Mouse (Mus musculus) liver, embryonic 15.5 days (tissue): ENCODE measurements around the gene Tmem178b. TPM values are rescaled to one million over a fixed set of nuclear protein-coding genes. Genes with fewer than 3 reads are reported as not detected.

Source experiments
- ATAC-seq: fragments of 200-750 bp; cut with Nextera tagmentation; 2 replicates; pipeline ENCODE4 v1.8.0; 2017; ENCODE audit warnings: moderate number of reproducible peaks, mild to moderate bottlenecking, moderate library complexity; ENCODE audit not compliant: insufficient read depth
- H3K27ac ChIP-seq: fragments of 300-500 bp; sonication (generic); replicated peaks from 2 replicates; pipeline ENCODE4 v1.5.1; 2015; ENCODE audit warnings: mild to moderate bottlenecking, inconsistent platforms
- H3K27me3 ChIP-seq: fragments of 300-500 bp; sonication (generic); 2 replicates; pipeline ENCODE4 v1.6.1; 2015; ENCODE audit warnings: mild to moderate bottlenecking, inconsistent platforms
- H3K36me3 ChIP-seq: fragments of 300-500 bp; sonication (generic); replicated peaks from 2 replicates; pipeline ENCODE4 v1.6.1; 2015; ENCODE audit warnings: moderate library complexity, mild to moderate bottlenecking, inconsistent platforms
- H3K4me1 ChIP-seq: fragments of 300-500 bp; sonication (generic); replicated peaks from 2 replicates; pipeline ENCODE4 v1.6.1; 2015; ENCODE audit warnings: inconsistent platforms
- H3K4me2 ChIP-seq: fragments of 300-500 bp; sonication (generic); 2 replicates; pipeline ENCODE4 v1.6.1; 2015; ENCODE audit warnings: moderate library complexity, mild to moderate bottlenecking, inconsistent platforms
- H3K4me3 ChIP-seq: fragments of 300-500 bp; sonication (generic); replicated peaks from 2 replicates; pipeline ENCODE4 v1.5.1; 2015; ENCODE audit warnings: mild to moderate bottlenecking, inconsistent platforms
- H3K9ac ChIP-seq: fragments of 300-500 bp; sonication (generic); 2 replicates; pipeline ENCODE4 v1.6.1; 2015; ENCODE audit warnings: moderate library complexity, mild to moderate bottlenecking, inconsistent platforms
- H3K9me3 ChIP-seq: fragments of 300-500 bp; sonication (generic); replicated peaks from 2 replicates; pipeline ENCODE4 v1.6.1; 2016; ENCODE audit warnings: inconsistent platforms
- WGBS: fragments of 180-500 bp; shearing (Covaris S2); methylation state at CpG from one replicate; pipeline ENCODE4 v1.1.7; 2015; ENCODE audit warnings: mixed read lengths; ENCODE audit not compliant: insufficient replicate concordance; 5-methylcytosine and 5-hydroxymethylcytosine counted together
- polyA plus RNA-seq: library from polyadenylated mRNA; unstranded; fragments of >200 nt; fragmentation: Nextera tagmentation; extraction: Ambion mirVana; gene quantifications from 2 replicates; pipeline ENCODE4 v1.2.1, GENCODE M21; 2015

The Tmem178b gene
- polyA plus RNA-seq, 1 experiment from 2014 or later, result not detected

GRCm38 (mm10) chr6:40091250-40091651, 218.2 kb downstream of the Tmem178b start:
- WGBS, result 21% methylated on average over 5 of the region's 5 CpGs
- no peaks in the 10 kb centered on the region for H3K36me3 ChIP-seq
- ATAC-seq, result no peak
- no peak overlapping the region for H3K4me3 ChIP-seq
- no peaks in the 10 kb centered on the region for H3K27me3 ChIP-seq
- H3K4me2 ChIP-seq, result no peak overlapping the region
- H3K27ac ChIP-seq, result no peak overlapping the region
- no peaks in the 10 kb centered on the region for H3K9me3 ChIP-seq
- no peaks in the 10 kb centered on the region for H3K4me1 ChIP-seq
- no peak overlapping the region for H3K9ac ChIP-seq

- no peak overlapping the region for H3K4me3 ChIP-seq
Measured at GRCm38 (mm10) chr6:40098498-40098897, 225.4 kb downstream of the Tmem178b start.

GRCm38 (mm10) chr6:40101785-40102184, 228.7 kb downstream of the Tmem178b start:
- no peak overlapping the region for H3K4me2 ChIP-seq
- H3K27ac ChIP-seq, result no peak overlapping the region
- H3K4me3 ChIP-seq, result no peak overlapping the region
- ATAC-seq, result no peak
- H3K9me3 ChIP-seq, result no peaks in the 10 kb centered on the region
- H3K9ac ChIP-seq, result no peak overlapping the region
- H3K36me3 ChIP-seq, result no peaks in the 10 kb centered on the region
- no peaks in the 10 kb centered on the region for H3K27me3 ChIP-seq
- no peaks in the 10 kb centered on the region for H3K4me1 ChIP-seq
- WGBS, result 47% methylated on average over 4 of the region's 4 CpGs

More at GRCm38 (mm10) chr6:40098498-40098897, 225.4 kb downstream of the Tmem178b start:
- Histone ChIP-seq H3K4me2 (no peak overlapping the region), H3K9me3 (no peaks in the 10 kb centered on the region), H3K36me3 (no peaks in the 10 kb centered on the region), H3K9ac (no peak overlapping the region), H3K4me1 (no peaks in the 10 kb centered on the region), H3K27me3 (no peaks in the 10 kb centered on the region), H3K27ac (no peak overlapping the region)
- WGBS, result 58% methylated on average over 2 of the region's 2 CpGs
- ATAC-seq, result no peak

DNA sequence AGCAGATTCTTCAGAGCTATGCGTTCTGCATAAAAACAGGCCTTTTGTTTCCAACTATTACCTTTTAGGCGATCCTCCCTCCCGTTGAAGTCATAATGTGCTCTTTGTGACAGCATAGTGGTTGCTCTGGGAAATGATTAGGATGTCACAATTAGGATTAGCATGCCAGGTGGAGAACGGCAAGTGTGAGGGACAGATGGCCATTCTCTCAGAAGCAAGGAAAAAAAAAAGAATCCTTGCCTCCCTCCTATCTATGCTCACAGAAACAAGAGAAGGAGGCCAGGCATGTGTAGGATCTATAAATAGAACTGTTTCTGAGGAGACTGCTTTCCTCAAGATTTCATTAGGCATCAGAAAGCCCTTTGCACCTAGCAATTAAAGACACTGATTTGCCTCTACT, 229.8 kb downstream of the Tmem178b start:
- Histone ChIP-seq H3K4me1 (no peaks in the 10 kb centered on the region), H3K27ac (no peak overlapping the region), H3K27me3 (no peaks in the 10 kb centered on the region), H3K9ac (no peak overlapping the region), H3K36me3 (no peaks in the 10 kb centered on the region), H3K9me3 (no peaks in the 10 kb centered on the region), H3K4me2 (no peak overlapping the region), H3K4me3 (no peak overlapping the region)
- ATAC-seq, result no peak
- WGBS, result 54% methylated on average over 4 of the region's 4 CpGs

- WGBS, result 26% methylated on average over 5 of the region's 5 CpGs
- Histone ChIP-seq H3K9ac (no peak overlapping the region), H3K4me1 (no peaks in the 10 kb centered on the region), H3K4me3 (no peak overlapping the region), H3K9me3 (no peaks in the 10 kb centered on the region), H3K36me3 (no peaks in the 10 kb centered on the region), H3K27me3 (no peaks in the 10 kb centered on the region), H3K27ac (no peak overlapping the region), H3K4me2 (no peak overlapping the region)
- no peak for ATAC-seq
Measured at GRCm38 (mm10) chr6:40110029-40110428, 237.0 kb downstream of the Tmem178b start.

DNA sequence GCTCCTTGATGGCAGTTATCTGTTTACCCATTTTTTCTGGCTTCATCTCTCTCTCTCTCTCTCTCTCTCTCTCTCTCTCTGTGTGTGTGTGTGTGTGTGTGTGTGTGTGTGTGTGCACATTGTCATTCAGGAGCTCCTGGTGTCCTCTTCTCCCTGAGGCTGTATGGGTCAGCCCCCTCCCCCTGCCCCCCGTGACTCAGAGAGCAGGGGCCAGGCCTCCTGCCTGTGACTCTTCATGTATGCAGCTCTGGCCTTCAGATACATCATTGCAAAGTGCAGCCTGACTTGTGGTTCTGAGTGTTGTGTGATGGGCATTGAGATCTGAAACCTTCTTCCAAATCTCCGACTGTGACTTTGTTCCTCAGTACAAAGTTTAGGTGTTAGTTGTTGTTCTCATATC, 237.7 kb downstream of the Tmem178b start:
- Histone ChIP-seq H3K27me3 (no peaks in the 10 kb centered on the region), H3K9ac (no peak overlapping the region), H3K4me1 (no peaks in the 10 kb centered on the region), H3K36me3 (no peaks in the 10 kb centered on the region), H3K4me2 (no peak overlapping the region), H3K27ac (no peak overlapping the region), H3K9me3 (no peaks in the 10 kb centered on the region), H3K4me3 (no peak overlapping the region)
- 51% methylated on average over 2 of the region's 2 CpGs for WGBS
- no peak for ATAC-seq

GRCm38 (mm10) chr6:40112488-40112887, 239.4 kb downstream of the Tmem178b start:
- no peaks in the 10 kb centered on the region for H3K36me3 ChIP-seq
- H3K27me3 ChIP-seq, result no peaks in the 10 kb centered on the region
- H3K4me3 ChIP-seq, result no peak overlapping the region
- H3K9me3 ChIP-seq, result no peaks in the 10 kb centered on the region
- no peak overlapping the region for H3K4me2 ChIP-seq
- no peak overlapping the region for H3K27ac ChIP-seq
- no peak overlapping the region for H3K9ac ChIP-seq
- 66% methylated on average over 10 of the region's 10 CpGs for WGBS
- no peaks in the 10 kb centered on the region for H3K4me1 ChIP-seq
- no peak for ATAC-seq

GRCm38 (mm10) chr6:40116225-40116624, 243.2 kb downstream of the Tmem178b start:
- Histone ChIP-seq H3K36me3 (no peaks in the 10 kb centered on the region), H3K4me2 (no peak overlapping the region), H3K27me3 (no peaks in the 10 kb centered on the region), H3K9me3 (no peaks in the 10 kb centered on the region), H3K27ac (no peak overlapping the region), H3K9ac (no peak overlapping the region), H3K4me1 (no peaks in the 10 kb centered on the region), H3K4me3 (no peak overlapping the region)
- no peak for ATAC-seq
- 44% methylated on average over 3 of the region's 3 CpGs for WGBS

DNA sequence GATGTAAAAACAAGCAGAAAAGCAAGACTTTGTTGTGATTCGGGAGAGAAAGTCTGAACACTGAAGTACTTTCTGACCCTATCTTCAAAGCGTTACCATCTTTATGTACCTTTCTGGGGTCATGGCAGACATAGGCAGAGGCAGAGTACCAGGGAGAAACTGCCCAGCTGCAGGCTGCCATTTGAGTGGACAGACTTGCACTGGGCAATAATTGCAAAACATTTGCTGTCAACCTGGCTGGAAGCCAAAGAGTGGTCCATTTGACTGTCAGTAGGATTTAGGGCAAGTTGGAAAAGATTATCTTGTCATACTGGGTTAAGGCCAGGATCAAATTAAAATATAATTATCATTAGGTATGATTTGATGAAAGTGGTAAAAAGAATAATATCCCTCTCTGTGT, 247.1 kb downstream of the Tmem178b start:
- Histone ChIP-seq H3K27me3 (no peaks in the 10 kb centered on the region), H3K4me2 (no peak overlapping the region)
- WGBS, result 60% methylated on average over 2 of the region's 2 CpGs

GRCm38 (mm10) chr6:40121494-40121893, 248.4 kb downstream of the Tmem178b start:
- Histone ChIP-seq H3K9ac (no peak overlapping the region), H3K27ac (no peak overlapping the region), H3K4me3 (no peak overlapping the region), H3K4me1 (no peaks in the 10 kb centered on the region), H3K36me3 (no peaks in the 10 kb centered on the region), H3K9me3 (no peaks in the 10 kb centered on the region), H3K27me3 (no peaks in the 10 kb centered on the region), H3K4me2 (no peak overlapping the region)
- 37% methylated on average over 4 of the region's 4 CpGs for WGBS
- ATAC-seq, result no peak

More for the DNA sequence above, 247.1 kb downstream of the Tmem178b start:
- H3K4me1 ChIP-seq, result no peaks in the 10 kb centered on the region
- H3K9me3 ChIP-seq, result no peaks in the 10 kb centered on the region
- H3K9ac ChIP-seq, result no peak overlapping the region
- no peaks in the 10 kb centered on the region for H3K36me3 ChIP-seq
- H3K4me3 ChIP-seq, result no peak overlapping the region
- no peak for ATAC-seq
- H3K27ac ChIP-seq, result no peak overlapping the region

DNA sequence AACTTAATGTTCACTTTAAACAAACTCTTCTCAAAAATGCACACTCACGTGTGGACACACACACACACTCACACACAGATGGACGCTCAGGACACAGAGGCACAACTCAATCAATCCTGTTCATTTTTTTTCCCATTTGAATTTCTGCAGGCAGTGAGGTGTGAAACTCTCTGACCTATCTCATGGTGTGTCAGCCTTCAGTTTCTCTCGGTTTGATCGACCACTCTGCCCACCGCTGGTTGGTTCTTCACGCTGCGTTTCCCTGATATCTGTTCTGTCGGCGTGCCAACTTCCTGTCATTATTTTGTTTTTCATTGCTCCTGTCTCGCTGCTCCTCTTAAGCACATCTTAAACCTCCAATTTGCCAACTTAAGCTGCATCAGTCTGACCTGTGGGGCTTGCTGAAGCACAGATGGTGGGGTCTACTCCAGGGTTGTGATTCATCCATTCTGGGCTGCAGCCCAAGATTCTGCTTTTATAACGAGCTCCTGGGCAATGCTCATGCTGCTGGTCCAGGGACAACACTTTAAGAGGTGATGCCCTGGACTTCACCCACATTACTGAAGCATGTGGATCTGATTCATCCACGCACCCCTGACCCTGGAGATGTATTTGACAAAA, 250.1 kb downstream of the Tmem178b start:
- no peak for ATAC-seq
- H3K4me1 ChIP-seq, result no peaks in the 10 kb centered on the region
- H3K27ac ChIP-seq, result no peak overlapping the region
- no peaks in the 10 kb centered on the region for H3K9me3 ChIP-seq
- no peak overlapping the region for H3K4me2 ChIP-seq
- no peak overlapping the region for H3K9ac ChIP-seq
- no peaks in the 10 kb centered on the region for H3K36me3 ChIP-seq
- 63% methylated on average over 12 of the region's 12 CpGs for WGBS
- no peak overlapping the region for H3K4me3 ChIP-seq
- H3K27me3 ChIP-seq, result no peaks in the 10 kb centered on the region

- no peak overlapping the region for H3K4me3 ChIP-seq
- H3K4me2 ChIP-seq, result no peak overlapping the region
- H3K4me1 ChIP-seq, result no peaks in the 10 kb centered on the region
- H3K9ac ChIP-seq, result no peak overlapping the region
- H3K36me3 ChIP-seq, result no peaks in the 10 kb centered on the region
- H3K9me3 ChIP-seq, result no peaks in the 10 kb centered on the region
- ATAC-seq, result no peak
- H3K27ac ChIP-seq, result no peak overlapping the region
- no peaks in the 10 kb centered on the region for H3K27me3 ChIP-seq
Measured at GRCm38 (mm10) chr6:40123960-40124359, 250.9 kb downstream of the Tmem178b start.
